Mouse (Mus musculus) ES-Bruce4 (cell line): ENCODE data around the gene Engase. TPM values are rescaled to one million over a fixed set of nuclear protein-coding genes. Genes with fewer than 3 reads are reported as not detected.

Experiments
- H3K27ac ChIP-seq: 2 replicates; pipeline ENCODE4 v1.5.1; 2012; ENCODE audit warnings: low read length, inconsistent platforms; ENCODE audit not compliant: insufficient read depth
- H3K27me3 ChIP-seq: 2 replicates; pipeline ENCODE4 v1.6.1; 2012; ENCODE audit warnings: mild to moderate bottlenecking, low read length, inconsistent platforms; ENCODE audit not compliant: control insufficient read depth, poor library complexity, insufficient read depth, severe bottlenecking
- H3K36me3 ChIP-seq: 2 replicates; pipeline ENCODE4 v1.6.1; 2012; ENCODE audit warnings: inconsistent platforms, mild to moderate bottlenecking, low read length, moderate library complexity; ENCODE audit not compliant: control insufficient read depth, poor library complexity, insufficient read depth, severe bottlenecking
- H3K4me1 ChIP-seq: one replicate; pipeline ENCODE4 v1.8.1; 2011; ENCODE audit warnings: low read length; ENCODE audit not compliant: control insufficient read depth, insufficient read depth
- H3K4me3 ChIP-seq: 2 replicates; pipeline ENCODE4 v1.5.1; 2011; ENCODE audit warnings: low read depth, mild to moderate bottlenecking, low read length
- H3K9ac ChIP-seq: 2 replicates; pipeline ENCODE4 v1.6.1; 2012; ENCODE audit warnings: low read depth, mild to moderate bottlenecking, inconsistent platforms; ENCODE audit not compliant: poor library complexity, severe bottlenecking
- H3K9me3 ChIP-seq: replicated peaks from 2 replicates; pipeline ENCODE4 v1.6.1; 2012; ENCODE audit warnings: mild to moderate bottlenecking, low read length, inconsistent platforms; ENCODE audit not compliant: control insufficient read depth, poor library complexity, insufficient read depth, severe bottlenecking
- CTCF ChIP-seq: IDR thresholded peaks from one replicate; pipeline ENCODE4 v1.8.1; 2011; ENCODE audit warnings: low read depth, low read length
- EP300 ChIP-seq: IDR thresholded peaks from 2 replicates; pipeline ENCODE4 v1.6.1; 2011; ENCODE audit warnings: low read depth, low read length; ENCODE audit not compliant: insufficient read depth
- POLR2A ChIP-seq: IDR thresholded peaks from one replicate; pipeline ENCODE4 v1.8.1; 2011; ENCODE audit warnings: low read length; ENCODE audit not compliant: insufficient read depth
- polyA plus RNA-seq: library from polyadenylated mRNA; stranded (reverse); fragments of >200 nt; gene quantifications from 2 replicates; pipeline ENCODE4 v1.2.4, GENCODE M21; 2011; ENCODE audit warnings: low read depth; ENCODE audit not compliant: missing spikeins, insufficient read depth, insufficient read length

Gene Engase
- polyA plus RNA-seq, 1 experiment, result 7.8 TPM

- H3K27ac ChIP-seq, result no peak overlapping the region
- TF ChIP-seq POLR2A, result no peak
- no peak for TF ChIP-seq EP300
- TF ChIP-seq CTCF, result no peak
These were observed 17.1 kb upstream of the Engase start for GRCm38 (mm10) chr11:118459536-118459935.

DNA sequence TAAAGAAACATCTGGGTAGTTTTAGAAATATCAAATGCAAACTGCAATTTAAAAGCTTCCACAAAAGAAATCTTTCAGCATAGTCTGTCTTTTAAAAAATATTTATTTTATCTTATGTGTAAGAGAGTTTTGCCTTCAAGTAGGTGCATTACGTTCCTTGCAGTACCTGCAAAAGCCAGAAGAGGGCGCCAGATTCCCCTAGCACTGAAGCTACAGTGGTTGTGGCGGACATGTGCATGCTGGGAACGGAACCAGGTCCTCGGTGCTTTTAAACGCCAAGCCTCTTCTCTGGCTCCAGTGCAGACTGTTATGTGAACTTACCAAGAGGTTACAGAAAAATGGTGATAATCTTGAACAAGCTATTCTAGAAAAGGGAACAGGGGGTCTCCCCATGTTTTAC lies 16.3 kb upstream of the Engase start:
- H3K27ac ChIP-seq, result no peak overlapping the region
- H3K4me1 ChIP-seq, result peaks cover 7% of the 10 kb centered on the region
- no peak overlapping the region for H3K9ac ChIP-seq
- no peaks in the 10 kb centered on the region for H3K9me3 ChIP-seq
- H3K4me3 ChIP-seq, result no peak overlapping the region
- TF ChIP-seq CTCF (peak; percentile 83), POLR2A (no peak)
- no peaks in the 10 kb centered on the region for H3K36me3 ChIP-seq
- H3K27me3 ChIP-seq, result no peaks in the 10 kb centered on the region

More at GRCm38 (mm10) chr11:118459536-118459935, 17.1 kb upstream of the Engase start:
- Histone ChIP-seq H3K27me3 (no peaks in the 10 kb centered on the region), H3K36me3 (no peaks in the 10 kb centered on the region), H3K4me1 (peaks cover 7% of the 10 kb centered on the region), H3K9ac (no peak overlapping the region), H3K9me3 (no peaks in the 10 kb centered on the region), H3K4me3 (no peak overlapping the region)

- Histone ChIP-seq H3K27me3 (no peaks in the 10 kb centered on the region), H3K9me3 (no peaks in the 10 kb centered on the region), H3K4me1 (peaks cover 4% of the 10 kb centered on the region), H3K4me3 (no peak overlapping the region), H3K9ac (no peak overlapping the region), H3K27ac (peak overlapping the region; percentile 57; the same call in 1 of the 2 replicates), H3K36me3 (no peaks in the 10 kb centered on the region)
- TF ChIP-seq CTCF, result no peak
- TF ChIP-seq EP300, result no peak
- TF ChIP-seq POLR2A, result no peak
These were observed 9.1 kb upstream of the Engase start for GRCm38 (mm10) chr11:118467441-118468035.

DNA sequence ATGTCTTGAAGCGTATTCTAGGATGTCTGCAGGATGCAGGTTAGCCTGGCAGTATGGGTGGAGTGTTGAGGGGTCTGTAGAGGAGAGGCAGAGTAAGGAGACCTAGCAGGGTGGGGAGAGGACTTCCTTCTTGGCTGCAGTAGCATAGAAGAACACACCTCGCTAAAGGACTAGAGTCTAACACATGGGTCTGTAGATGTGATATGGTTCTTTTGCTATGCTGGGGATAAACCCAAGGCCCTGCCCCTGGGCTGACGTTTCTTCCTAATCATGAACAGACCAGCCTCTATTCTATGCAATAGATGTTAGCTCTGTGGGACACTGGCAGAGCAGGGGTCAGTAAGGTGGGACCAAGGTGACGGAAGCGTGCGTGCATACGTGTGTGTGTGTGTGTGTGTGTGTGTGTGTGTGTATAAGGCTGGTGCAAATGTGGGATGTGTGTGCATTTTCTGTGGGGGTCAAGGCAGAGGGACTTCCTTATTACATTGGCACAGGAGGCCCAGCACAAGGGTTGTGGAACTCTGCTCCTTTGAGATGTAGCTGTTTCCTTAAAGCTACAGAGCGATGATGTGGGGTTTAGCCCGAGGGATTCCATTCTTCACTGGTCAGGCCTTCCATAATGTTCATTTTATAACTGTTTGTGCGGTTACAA lies 7.0 kb upstream of the Engase start:
- Histone ChIP-seq H3K9me3 (no peaks in the 10 kb centered on the region), H3K27me3 (no peaks in the 10 kb centered on the region), H3K36me3 (no peaks in the 10 kb centered on the region), H3K4me1 (peaks cover 2% of the 10 kb centered on the region), H3K27ac (no peak overlapping the region), H3K9ac (no peak overlapping the region), H3K4me3 (no peak overlapping the region)
- no peak for TF ChIP-seq POLR2A
- TF ChIP-seq CTCF, result no peak
- TF ChIP-seq EP300, result no peak

- H3K27me3 ChIP-seq, result no peaks in the 10 kb centered on the region
- peaks cover 7% of the 10 kb centered on the region for H3K4me1 ChIP-seq
- no peaks in the 10 kb centered on the region for H3K9me3 ChIP-seq
- H3K9ac ChIP-seq, result no peak overlapping the region
- no peak overlapping the region for H3K27ac ChIP-seq
- no peaks in the 10 kb centered on the region for H3K36me3 ChIP-seq
- no peak overlapping the region for H3K4me3 ChIP-seq
- no peak for TF ChIP-seq EP300
- TF ChIP-seq CTCF, result no peak
- TF ChIP-seq POLR2A, result no peak
These were observed 6.2 kb upstream of the Engase start for GRCm38 (mm10) chr11:118470234-118470966.

DNA sequence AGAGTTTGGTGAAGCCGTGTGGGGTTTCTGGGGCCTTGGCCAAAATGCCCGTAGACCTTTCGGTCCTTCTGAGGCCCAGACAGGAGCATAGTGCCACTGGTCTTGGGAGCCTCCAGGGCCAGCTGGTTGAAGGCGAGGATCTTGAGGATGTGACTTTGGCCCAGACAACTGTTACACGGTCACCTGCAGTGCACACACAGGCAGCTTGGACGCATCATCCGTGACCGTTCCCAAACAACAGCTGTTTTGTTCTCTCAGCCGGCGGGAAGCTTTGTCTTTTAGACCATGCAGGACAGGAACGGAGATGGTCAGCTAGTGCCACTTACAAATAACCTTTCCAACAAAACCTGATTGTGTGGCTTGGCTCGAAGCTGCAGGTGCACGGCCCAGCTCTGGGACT lies 5.0 kb upstream of the Engase start:
- no peaks in the 10 kb centered on the region for H3K27me3 ChIP-seq
- no peak overlapping the region for H3K9ac ChIP-seq
- no peak overlapping the region for H3K27ac ChIP-seq
- no peak overlapping the region for H3K4me3 ChIP-seq
- no peaks in the 10 kb centered on the region for H3K9me3 ChIP-seq
- no peaks in the 10 kb centered on the region for H3K36me3 ChIP-seq
- peaks cover 8% of the 10 kb centered on the region for H3K4me1 ChIP-seq
- no peak for TF ChIP-seq CTCF
- no peak for TF ChIP-seq POLR2A
- TF ChIP-seq EP300, result no peak
